Mouse (Mus musculus): Measurements from ENCODE around the gene Epb41. TPM values are rescaled to one million over a fixed set of nuclear protein-coding genes. Genes with fewer than 3 reads are reported as not detected.

Gene Epb41
- polyA plus RNA-seq, 1 experiment from 2014 or later: 73.3 TPM

GRCm38 (mm10) chr4:131917010-131917555, 158.0 kb downstream of the Epb41 start:
- no peak for ATAC-seq (ENCODE audit: low FRiP score)
- Histone ChIP-seq H3K27me3 (ENCODE audit: control insufficient read depth, insufficient read depth, low read length) (peaks cover 91% of the 10 kb centered on the region), H3K9ac (no peak overlapping the region), H3K36me3 (replicated peaks; ENCODE audit: control insufficient read depth, insufficient read depth) (no peaks in the 10 kb centered on the region), H3K4me3 (replicated peaks; ENCODE audit: low read length) (no peak overlapping the region), H3K4me2 (replicated peaks) (no peak overlapping the region), H3K9me3 (ENCODE audit: control insufficient read depth, low read length) (no peaks in the 10 kb centered on the region), H3K27ac (no peak overlapping the region), H3K4me1 (replicated peaks; ENCODE audit: control insufficient read depth, insufficient read depth, low read length) (peaks cover 24% of the 10 kb centered on the region)
- DNase-seq (ENCODE audit: low spot score): no peak
- 84% methylated on average over 10 of the region's 10 CpGs for WGBS

GRCm38 (mm10) chr4:131916425-131916824, 158.7 kb downstream of the Epb41 start:
- Histone ChIP-seq H3K4me1 (replicated peaks; ENCODE audit: control insufficient read depth, insufficient read depth, low read length) (peaks cover 21% of the 10 kb centered on the region), H3K27ac (no peak overlapping the region), H3K27me3 (ENCODE audit: control insufficient read depth, insufficient read depth, low read length) (peaks cover 92% of the 10 kb centered on the region), H3K4me2 (replicated peaks) (no peak overlapping the region), H3K9me3 (ENCODE audit: control insufficient read depth, low read length) (no peaks in the 10 kb centered on the region), H3K4me3 (replicated peaks; ENCODE audit: low read length) (no peak overlapping the region), H3K36me3 (replicated peaks; ENCODE audit: control insufficient read depth, insufficient read depth) (no peaks in the 10 kb centered on the region), H3K9ac (no peak overlapping the region)
- no peak for ATAC-seq (ENCODE audit: low FRiP score)
- no peak for DNase-seq (ENCODE audit: low spot score)
- WGBS: 5% methylated on average over 15 of the region's 15 CpGs

GRCm38 (mm10) chr4:131915821-131916328, 159.2 kb downstream of the Epb41 start:
- Histone ChIP-seq H3K4me2 (replicated peaks) (peak overlapping the region; percentile 50), H3K4me1 (replicated peaks; ENCODE audit: control insufficient read depth, insufficient read depth, low read length) (peaks cover 20% of the 10 kb centered on the region), H3K27me3 (ENCODE audit: control insufficient read depth, insufficient read depth, low read length) (peaks cover 86% of the 10 kb centered on the region)

GRCm38 (mm10) chr4:131914891-131915469, 160.1 kb downstream of the Epb41 start:
- no peaks in the 10 kb centered on the region for H3K36me3 ChIP-seq (replicated peaks; ENCODE audit: control insufficient read depth, insufficient read depth)
- H3K27me3 ChIP-seq (ENCODE audit: control insufficient read depth, insufficient read depth, low read length): peaks cover 78% of the 10 kb centered on the region
- peak overlapping the region; percentile 50 for H3K4me2 ChIP-seq (replicated peaks)
- ATAC-seq (ENCODE audit: low FRiP score) (no peak), DNase-seq (ENCODE audit: low spot score) (no peak)
- peaks cover 23% of the 10 kb centered on the region for H3K4me1 ChIP-seq (replicated peaks; ENCODE audit: control insufficient read depth, insufficient read depth, low read length)
- WGBS: 1% methylated on average over 31 of the region's 31 CpGs
- no peak overlapping the region for H3K27ac ChIP-seq
- peak overlapping the region; percentile 23 for H3K4me3 ChIP-seq (replicated peaks; ENCODE audit: low read length)
- peak overlapping the region; percentile 40 for H3K9ac ChIP-seq
- no peaks in the 10 kb centered on the region for H3K9me3 ChIP-seq (ENCODE audit: control insufficient read depth, low read length)

More at GRCm38 (mm10) chr4:131915821-131916328, 159.2 kb downstream of the Epb41 start:
- H3K4me3 ChIP-seq (replicated peaks; ENCODE audit: low read length): no peak overlapping the region
- 20% methylated on average over 13 of the region's 13 CpGs for WGBS
- no peaks in the 10 kb centered on the region for H3K36me3 ChIP-seq (replicated peaks; ENCODE audit: control insufficient read depth, insufficient read depth)
- no peaks in the 10 kb centered on the region for H3K9me3 ChIP-seq (ENCODE audit: control insufficient read depth, low read length)
- DNase-seq (ENCODE audit: low spot score) (no peak), ATAC-seq (ENCODE audit: low FRiP score) (no peak)
- peak overlapping the region; percentile 40 for H3K9ac ChIP-seq
- no peak overlapping the region for H3K27ac ChIP-seq

- no peak for DNase-seq (ENCODE audit: low spot score)
- Histone ChIP-seq H3K9ac (no peak overlapping the region), H3K4me2 (replicated peaks) (no peak overlapping the region), H3K27me3 (ENCODE audit: control insufficient read depth, insufficient read depth, low read length) (peaks cover 69% of the 10 kb centered on the region), H3K36me3 (replicated peaks; ENCODE audit: control insufficient read depth, insufficient read depth) (no peaks in the 10 kb centered on the region), H3K9me3 (ENCODE audit: control insufficient read depth, low read length) (no peaks in the 10 kb centered on the region), H3K4me1 (replicated peaks; ENCODE audit: control insufficient read depth, insufficient read depth, low read length) (peaks cover 23% of the 10 kb centered on the region), H3K4me3 (replicated peaks; ENCODE audit: low read length) (no peak overlapping the region), H3K27ac (no peak overlapping the region)
- no peak for ATAC-seq (ENCODE audit: low FRiP score)
- WGBS: 8% methylated on average over 9 of the region's 9 CpGs
Measured at GRCm38 (mm10) chr4:131914046-131914643, 161.0 kb downstream of the Epb41 start.

GRCm38 (mm10) chr4:131913526-131913925, 161.6 kb downstream of the Epb41 start:
- Histone ChIP-seq H3K4me3 (replicated peaks; ENCODE audit: low read length) (no peak overlapping the region), H3K36me3 (replicated peaks; ENCODE audit: control insufficient read depth, insufficient read depth) (no peaks in the 10 kb centered on the region), H3K4me2 (replicated peaks) (no peak overlapping the region), H3K27ac (no peak overlapping the region), H3K4me1 (replicated peaks; ENCODE audit: control insufficient read depth, insufficient read depth, low read length) (peaks cover 23% of the 10 kb centered on the region), H3K27me3 (ENCODE audit: control insufficient read depth, insufficient read depth, low read length) (peaks cover 63% of the 10 kb centered on the region), H3K9me3 (ENCODE audit: control insufficient read depth, low read length) (no peaks in the 10 kb centered on the region), H3K9ac (no peak overlapping the region)
- no peak for ATAC-seq (ENCODE audit: low FRiP score)
- WGBS: 52% methylated on average over 10 of the region's 10 CpGs
- no peak for DNase-seq (ENCODE audit: low spot score)

- DNase-seq (ENCODE audit: low spot score) (no peak), ATAC-seq (ENCODE audit: low FRiP score) (no peak)
- H3K4me1 ChIP-seq (replicated peaks; ENCODE audit: control insufficient read depth, insufficient read depth, low read length): peaks cover 23% of the 10 kb centered on the region
- H3K27ac ChIP-seq: no peak overlapping the region
- no peaks in the 10 kb centered on the region for H3K9me3 ChIP-seq (ENCODE audit: control insufficient read depth, low read length)
- H3K36me3 ChIP-seq (replicated peaks; ENCODE audit: control insufficient read depth, insufficient read depth): no peaks in the 10 kb centered on the region
- no peak overlapping the region for H3K4me2 ChIP-seq (replicated peaks)
- 62% methylated on average over 3 of the region's 5 CpGs for WGBS
- H3K4me3 ChIP-seq (replicated peaks; ENCODE audit: low read length): no peak overlapping the region
- H3K9ac ChIP-seq: no peak overlapping the region
- peaks cover 44% of the 10 kb centered on the region for H3K27me3 ChIP-seq (ENCODE audit: control insufficient read depth, insufficient read depth, low read length)
Measured at GRCm38 (mm10) chr4:131911521-131911920, 163.6 kb downstream of the Epb41 start.

GRCm38 (mm10) chr4:131910237-131910994, 164.7 kb downstream of the Epb41 start:
- Histone ChIP-seq H3K4me1 (replicated peaks; ENCODE audit: control insufficient read depth, insufficient read depth, low read length) (peaks cover 17% of the 10 kb centered on the region), H3K9ac (no peak overlapping the region), H3K4me2 (replicated peaks) (peak overlapping the region; percentile 6), H3K27me3 (ENCODE audit: control insufficient read depth, insufficient read depth, low read length) (peaks cover 33% of the 10 kb centered on the region), H3K27ac (no peak overlapping the region), H3K36me3 (replicated peaks; ENCODE audit: control insufficient read depth, insufficient read depth) (peaks cover 8% of the 10 kb centered on the region; the same call in 1 of the 2 replicates), H3K9me3 (ENCODE audit: control insufficient read depth, low read length) (no peaks in the 10 kb centered on the region), H3K4me3 (replicated peaks; ENCODE audit: low read length) (no peak overlapping the region)
- ATAC-seq (ENCODE audit: low FRiP score): no peak
- no peak for DNase-seq (ENCODE audit: low spot score)
- WGBS: 8% methylated on average over 21 of the region's 21 CpGs

- WGBS: 95% methylated on average over 3 of the region's 3 CpGs
- no peak overlapping the region for H3K4me3 ChIP-seq (replicated peaks; ENCODE audit: low read length)
- no peak overlapping the region for H3K9ac ChIP-seq
- peaks cover 22% of the 10 kb centered on the region for H3K36me3 ChIP-seq (replicated peaks; ENCODE audit: control insufficient read depth, insufficient read depth)
- DNase-seq (ENCODE audit: low spot score) (no peak), ATAC-seq (ENCODE audit: low FRiP score) (no peak)
- H3K4me1 ChIP-seq (replicated peaks; ENCODE audit: control insufficient read depth, insufficient read depth, low read length): peaks cover 10% of the 10 kb centered on the region; the same call in 1 of the 2 replicates
- no peaks in the 10 kb centered on the region for H3K9me3 ChIP-seq (ENCODE audit: control insufficient read depth, low read length)
- no peak overlapping the region for H3K27ac ChIP-seq
- peaks cover 9% of the 10 kb centered on the region for H3K27me3 ChIP-seq (ENCODE audit: control insufficient read depth, insufficient read depth, low read length)
- no peak overlapping the region for H3K4me2 ChIP-seq (replicated peaks)
Measured at GRCm38 (mm10) chr4:131907912-131908311, 167.2 kb downstream of the Epb41 start.
